Mouse (Mus musculus) gastrocnemius, adult 18-20 months (tissue): ENCODE results near the gene Gm20388. TPM values are rescaled to one million over a fixed set of nuclear protein-coding genes. Genes with fewer than 3 reads are reported as not detected.
A peak's percentile ranks its signal among the peaks of the same experiment; 100 is the strongest.

Experiments used
- DNase-seq: peaks from one replicate; pipeline ENCODE4 v3.0.0; 2021; ENCODE audit warnings: low spot score
- total RNA-seq, 2 experiments: library from RNA; stranded (reverse); gene quantifications; 2 replicates each; pipeline ENCODE4 v1.2.3; 2021

Gene Gm20388
- total RNA-seq, 2 experiments from 2014 or later, result 10.5 to 12.3 TPM

DNA sequence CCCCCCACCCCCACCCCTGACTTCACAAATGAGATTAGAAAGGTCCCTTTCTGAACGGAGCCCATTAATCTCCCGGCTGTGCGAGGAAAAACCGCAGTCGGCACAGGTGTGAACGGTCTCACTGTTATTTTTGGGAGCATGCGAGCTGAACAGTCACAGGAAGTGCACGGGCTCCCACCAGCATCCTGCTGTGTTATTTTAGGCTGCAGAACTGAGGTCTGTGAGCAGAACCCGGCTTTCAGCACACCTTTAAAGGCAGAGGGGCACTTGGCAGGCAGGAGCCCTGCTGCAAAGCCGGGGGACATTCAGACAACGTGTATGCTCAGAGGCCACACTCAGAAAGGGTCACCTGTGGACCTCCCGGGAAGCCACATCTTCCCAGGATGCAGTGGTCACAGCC lies 1110.8 kb downstream of the Gm20388 start:
- no peak for DNase-seq

- no peak for DNase-seq
Measured at GRCm38 (mm10) chr8:121023003-121023402, 1112.4 kb downstream of the Gm20388 start.

GRCm38 (mm10) chr8:121023736-121024135 lies 1113.1 kb downstream of the Gm20388 start:
- no peak for DNase-seq

DNA sequence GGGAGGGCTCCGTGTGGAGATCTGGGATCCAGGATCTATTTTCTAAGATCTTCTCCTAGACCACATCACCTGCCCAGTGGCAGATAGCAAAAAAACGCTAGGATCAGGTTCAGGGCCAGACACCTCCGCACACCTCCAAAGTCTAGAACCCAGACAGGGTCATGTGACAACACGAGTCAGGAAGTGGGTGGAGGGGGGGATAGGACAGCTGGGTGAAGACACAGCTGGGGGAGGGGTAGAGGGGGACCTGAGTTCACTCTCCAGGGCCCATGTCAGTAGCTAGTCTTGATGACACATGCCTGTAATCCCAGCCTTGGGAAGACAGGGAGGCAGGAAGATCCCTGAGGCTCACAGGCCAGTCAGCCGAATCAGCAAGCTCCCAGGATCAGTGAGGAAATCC lies 1114.8 kb downstream of the Gm20388 start:
- no peak for DNase-seq

DNA sequence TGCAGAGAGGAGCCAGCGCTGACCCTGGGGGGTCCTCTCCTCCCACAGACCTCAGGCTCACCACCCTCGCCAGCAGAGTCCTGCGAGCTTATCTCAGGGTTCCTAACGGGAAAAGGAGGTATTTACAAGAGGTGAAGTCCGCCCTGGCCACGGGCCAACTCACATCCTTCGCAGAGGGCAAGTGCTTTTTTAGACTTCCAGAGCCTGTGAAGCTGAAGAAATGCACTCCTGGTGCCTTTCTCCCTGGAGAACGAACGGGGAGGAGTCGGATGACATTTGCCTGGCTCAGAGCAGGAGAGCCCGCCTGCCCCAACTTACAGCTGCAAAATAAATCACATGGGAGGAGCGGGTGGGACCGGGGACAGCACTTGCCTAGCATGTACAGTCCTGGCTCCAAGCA lies 1117.1 kb downstream of the Gm20388 start:
- peak; percentile 16 for DNase-seq

- no peak for DNase-seq
Measured at GRCm38 (mm10) chr8:121029076-121029475, 1118.4 kb downstream of the Gm20388 start.

- no peak for DNase-seq
Measured at GRCm38 (mm10) chr8:121030496-121031040, 1119.9 kb downstream of the Gm20388 start.

GRCm38 (mm10) chr8:121033299-121034013 lies 1122.8 kb downstream of the Gm20388 start:
- DNase-seq, result no peak

DNA sequence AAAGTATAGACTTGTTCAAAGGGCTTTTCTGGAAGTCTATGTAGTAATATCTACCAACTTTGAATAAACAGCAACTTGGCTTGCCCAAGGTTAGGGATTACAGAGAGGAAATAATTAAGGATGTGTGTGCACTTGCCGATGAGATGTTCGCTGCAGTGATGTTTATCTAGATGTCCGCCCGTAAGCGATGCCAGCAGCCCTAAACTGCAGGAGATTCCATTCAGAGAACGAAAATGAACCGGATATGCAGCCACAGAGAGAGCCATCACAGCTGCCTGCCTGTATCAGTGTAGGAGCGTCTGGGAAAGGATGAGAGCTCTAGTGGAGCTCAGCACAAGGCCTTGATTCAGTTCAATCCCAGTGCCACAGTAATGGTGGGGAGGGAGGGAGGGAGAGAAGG lies 1125.0 kb downstream of the Gm20388 start:
- no peak for DNase-seq

DNA sequence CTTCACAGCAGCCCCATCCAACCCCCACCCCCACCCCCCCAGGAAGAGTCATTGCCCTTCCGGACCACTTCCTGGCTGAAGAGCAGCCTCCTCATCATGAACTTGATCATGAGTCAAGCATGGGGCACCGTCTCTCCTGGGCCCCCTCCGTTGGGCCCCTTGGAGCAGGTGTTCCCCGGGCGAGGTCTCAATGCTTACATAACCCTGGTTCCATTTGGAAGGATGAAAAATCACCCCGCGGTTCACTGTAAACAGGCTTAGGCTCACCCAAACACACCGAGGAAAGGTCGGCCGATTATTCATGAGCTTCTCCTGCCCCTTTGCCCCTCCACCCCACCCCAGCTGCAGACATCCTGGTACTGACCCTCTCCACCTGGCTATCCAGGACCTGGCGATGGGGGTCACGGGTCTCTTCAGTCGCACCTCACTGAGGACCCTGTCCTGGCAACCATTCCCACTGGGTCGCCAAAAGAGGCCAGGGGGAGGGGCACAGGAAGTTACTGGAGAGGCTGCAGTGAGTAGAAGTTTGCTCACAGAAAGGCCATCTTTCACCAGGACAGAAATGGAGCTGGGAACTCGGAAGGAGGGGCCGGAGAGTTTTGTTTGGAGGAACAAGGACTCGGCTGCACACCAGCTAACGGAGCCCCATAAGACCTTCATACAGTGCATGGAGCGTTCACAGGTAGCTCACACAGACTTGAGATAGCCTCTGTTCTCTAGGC lies 1133.2 kb downstream of the Gm20388 start:
- DNase-seq, result no peak

DNA sequence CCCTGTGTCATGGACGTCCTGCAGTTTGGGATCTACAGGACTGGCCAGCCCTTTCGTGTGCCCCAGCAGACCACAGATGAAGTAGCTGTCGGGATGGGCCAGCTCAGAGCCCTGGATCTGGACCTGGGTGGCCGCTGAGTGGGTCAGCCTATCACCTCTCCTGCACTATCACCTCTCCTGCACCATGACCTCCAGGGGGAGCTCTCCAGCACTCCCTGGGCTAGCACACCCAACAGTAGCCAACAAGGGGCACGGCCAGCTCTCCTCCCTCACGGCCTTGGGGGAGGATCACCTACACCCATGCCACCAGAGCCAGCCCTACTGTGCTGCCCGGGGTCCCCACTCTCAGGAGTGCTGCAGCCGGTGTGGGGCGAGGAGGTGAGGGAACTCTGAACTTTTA lies 1136.8 kb downstream of the Gm20388 start:
- no peak for DNase-seq

- no peak for DNase-seq
Measured at GRCm38 (mm10) chr8:121058081-121058480, 1147.4 kb downstream of the Gm20388 start.

GRCm38 (mm10) chr8:121059098-121059497 lies 1148.5 kb downstream of the Gm20388 start:
- DNase-seq, result no peak

- DNase-seq, result no peak
Measured at GRCm38 (mm10) chr8:121062521-121062920, 1151.9 kb downstream of the Gm20388 start.

DNA sequence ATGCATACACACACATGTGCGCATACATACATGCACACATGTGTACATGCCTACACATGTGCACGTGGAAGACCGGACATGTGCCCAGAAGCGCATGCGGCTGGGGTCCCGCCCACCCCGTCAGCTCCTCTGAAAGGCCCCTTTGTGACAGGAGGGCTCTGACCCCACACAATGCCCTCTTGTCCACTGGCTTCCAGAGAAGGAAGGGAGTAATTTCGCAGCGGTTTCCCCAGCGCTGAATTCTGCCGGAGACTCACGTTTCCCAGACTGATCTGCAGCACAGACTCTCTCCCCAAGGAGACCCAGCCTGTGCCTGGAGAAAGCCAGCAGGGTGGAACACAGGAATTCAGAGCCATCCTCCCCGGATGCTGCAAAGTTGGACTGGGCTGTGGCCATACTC lies 1153.0 kb downstream of the Gm20388 start:
- no peak for DNase-seq

- DNase-seq, result no peak
Measured at GRCm38 (mm10) chr8:121071454-121071853, 1160.8 kb downstream of the Gm20388 start.

DNA sequence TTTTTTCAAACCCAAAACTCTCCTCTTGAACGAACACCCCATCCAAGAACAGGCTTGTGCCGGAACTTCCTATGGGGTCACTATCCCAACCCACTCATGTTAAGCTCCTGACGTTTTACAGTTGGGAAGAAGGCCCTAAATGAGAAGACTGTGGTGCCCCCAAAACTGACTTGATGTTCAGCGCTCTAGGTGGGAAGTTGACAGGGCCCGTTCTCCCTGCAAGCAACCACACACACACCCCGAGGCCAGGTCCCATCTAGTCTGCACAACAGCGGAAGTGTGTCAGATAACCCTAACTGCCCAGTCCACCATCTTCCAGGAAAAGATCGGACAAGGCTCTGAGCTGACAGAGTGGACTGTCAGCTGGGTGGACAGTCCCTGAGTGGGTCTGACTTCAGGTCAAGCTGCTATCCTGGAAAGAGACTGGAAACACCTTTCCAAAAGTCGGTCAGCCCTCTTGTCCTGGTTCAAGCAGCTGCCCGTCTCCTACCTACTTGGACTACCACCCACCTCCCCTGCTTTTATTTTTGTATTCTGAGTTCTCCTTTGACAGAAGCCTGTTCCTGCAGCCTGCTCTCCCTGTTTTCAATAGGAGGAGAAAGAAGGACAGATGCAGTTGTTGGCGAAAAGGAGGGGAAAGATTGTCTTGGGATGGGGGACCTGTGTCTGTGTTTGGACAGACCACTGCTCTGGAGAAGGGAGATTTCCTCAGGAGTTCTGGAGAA lies 1161.9 kb downstream of the Gm20388 start:
- DNase-seq, result no peak

- no peak for DNase-seq
Measured at GRCm38 (mm10) chr8:121073174-121074107, 1162.8 kb downstream of the Gm20388 start.

DNA sequence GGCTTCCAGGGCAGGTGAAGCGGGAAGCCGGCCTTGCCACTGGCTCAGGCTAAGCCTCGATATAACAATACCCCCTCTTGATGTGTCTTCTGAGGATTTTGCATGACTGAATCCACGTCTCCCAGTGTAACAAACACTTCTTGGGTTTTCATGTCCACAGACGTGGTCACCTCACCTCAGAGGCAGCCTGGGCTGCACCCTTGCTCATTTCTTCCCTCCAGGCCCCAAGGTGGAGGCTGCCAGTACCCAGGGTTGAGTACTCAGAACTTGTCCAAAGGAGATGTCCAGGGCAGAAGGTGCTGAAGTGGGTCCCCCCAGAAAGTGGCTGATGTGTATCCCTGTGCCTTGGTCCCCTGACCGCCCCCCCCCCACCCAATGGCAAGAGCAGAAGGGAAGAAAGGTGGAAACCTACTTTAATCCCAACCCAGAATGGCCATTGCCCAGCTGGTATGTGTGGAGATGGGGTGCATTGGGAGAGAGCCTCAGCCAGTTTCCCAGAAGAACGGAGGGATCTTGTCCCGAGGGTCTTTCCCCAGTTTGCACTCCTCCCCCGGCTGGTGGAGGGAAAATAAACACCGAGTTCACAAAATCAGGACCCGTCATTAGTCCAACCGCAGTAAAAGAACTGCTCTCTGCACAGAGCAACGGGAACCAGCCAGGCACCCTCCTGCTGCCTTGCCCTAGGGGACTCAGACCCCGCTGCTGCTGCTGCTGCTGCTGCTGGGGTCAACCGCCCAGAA lies 1163.6 kb downstream of the Gm20388 start:
- no peak for DNase-seq

DNA sequence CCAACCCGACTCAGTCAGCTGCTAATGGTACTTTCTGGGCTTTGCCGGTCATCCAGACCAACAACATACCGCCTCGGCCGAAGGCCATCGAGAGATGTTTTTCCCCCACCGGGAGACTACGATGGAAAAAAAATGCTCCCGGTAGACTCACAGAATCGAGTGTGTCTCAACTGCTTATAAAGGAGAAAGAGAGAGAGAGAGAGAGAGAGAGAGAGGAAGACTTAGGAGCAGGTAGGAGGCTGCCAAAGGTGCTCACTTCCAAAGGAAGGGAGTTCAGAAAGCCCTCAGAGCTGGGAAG lies 1164.2 kb downstream of the Gm20388 start:
- DNase-seq, result no peak
